Mouse (Mus musculus): Measurements from ENCODE around the gene Crlf3. TPM values are rescaled to one million over a fixed set of nuclear protein-coding genes. Genes with fewer than 3 reads are reported as not detected.
A peak's percentile ranks its signal among the peaks of the same experiment; 100 is the strongest.

Gene Crlf3
- 22.4 and 28.7 TPM in 2 replicates for polyA plus RNA-seq (2015; fragmentation: Nextera tagmentation; extraction: Ambion mirVana)

- H3K4me1 ChIP-seq (ENCODE audit: control insufficient read depth, insufficient read depth, low read length) = peaks cover 14% of the 10 kb centered on the region; the same call in 1 of the 2 replicates
- no peaks in the 10 kb centered on the region for H3K27me3 ChIP-seq (ENCODE audit: control insufficient read depth, insufficient read depth, low read length)
- WGBS = 2% methylated on average over 55 of the region's 55 CpGs
- no peaks in the 10 kb centered on the region for H3K36me3 ChIP-seq (ENCODE audit: control insufficient read depth, insufficient read depth, low read length)
- no peaks in the 10 kb centered on the region for H3K9me3 ChIP-seq (replicated peaks; ENCODE audit: control insufficient read depth, low read length)
- peak within 1 kb of the TSS; percentile 96 for H3K27ac ChIP-seq (ENCODE audit: low read length)
- H3K4me2 ChIP-seq (ENCODE audit: low read depth, low read length) = peak within 1 kb of the TSS; percentile 66
- peak; percentile 96 for ATAC-seq (ENCODE audit: insufficient read depth, low FRiP score)
- H3K4me3 ChIP-seq (replicated peaks; ENCODE audit: low read length) = peak within 1 kb of the TSS; percentile 94
- H3K9ac ChIP-seq (ENCODE audit: low read length) = peak within 1 kb of the TSS; percentile 98
Measured at GRCm38 (mm10) chr11:80080826-80081728, at the start of gene Crlf3. Crlf3 (minus strand) TSS chr11:80080991.

- no peak overlapping the region for H3K27ac ChIP-seq (ENCODE audit: low read length)
- H3K27me3 ChIP-seq (ENCODE audit: control insufficient read depth, insufficient read depth, low read length) = no peaks in the 10 kb centered on the region
- H3K4me3 ChIP-seq (replicated peaks; ENCODE audit: low read length) = no peak overlapping the region
- H3K9me3 ChIP-seq (replicated peaks; ENCODE audit: control insufficient read depth, low read length) = no peaks in the 10 kb centered on the region
- H3K9ac ChIP-seq (ENCODE audit: low read length) = no peak overlapping the region
- peaks cover 9% of the 10 kb centered on the region; the same call in 1 of the 2 replicates for H3K36me3 ChIP-seq (ENCODE audit: control insufficient read depth, insufficient read depth, low read length)
- H3K4me2 ChIP-seq (ENCODE audit: low read depth, low read length) = no peak overlapping the region
- H3K4me1 ChIP-seq (ENCODE audit: control insufficient read depth, insufficient read depth, low read length) = no peaks in the 10 kb centered on the region
- whole genome bisulfite sequencing = 86% methylated on average over 1 of the region's 1 CpGs
- no peak for ATAC-seq (ENCODE audit: insufficient read depth, low FRiP score)
Measured at GRCm38 (mm10) chr11:80116411-80116810, 35.6 kb upstream of the Crlf3 start.

GRCm38 (mm10) chr11:80104407-80104806 is 23.6 kb upstream of the Crlf3 start:
- H3K9me3 ChIP-seq (replicated peaks; ENCODE audit: control insufficient read depth, low read length) = no peaks in the 10 kb centered on the region
- no peaks in the 10 kb centered on the region for H3K4me1 ChIP-seq (ENCODE audit: control insufficient read depth, insufficient read depth, low read length)
- no peaks in the 10 kb centered on the region for H3K27me3 ChIP-seq (ENCODE audit: control insufficient read depth, insufficient read depth, low read length)
- H3K36me3 ChIP-seq (ENCODE audit: control insufficient read depth, insufficient read depth, low read length) = peaks cover 3% of the 10 kb centered on the region; the same call in 1 of the 2 replicates
- no peak for ATAC-seq (ENCODE audit: insufficient read depth, low FRiP score)
- no peak overlapping the region for H3K9ac ChIP-seq (ENCODE audit: low read length)
- WGBS = 72% methylated on average over 1 of the region's 1 CpGs
- no peak overlapping the region for H3K27ac ChIP-seq (ENCODE audit: low read length)
- no peak overlapping the region for H3K4me3 ChIP-seq (replicated peaks; ENCODE audit: low read length)
- H3K4me2 ChIP-seq (ENCODE audit: low read depth, low read length) = no peak overlapping the region

- Histone ChIP-seq H3K4me2 (ENCODE audit: low read depth, low read length) (no peak overlapping the region), H3K27ac (ENCODE audit: low read length) (no peak overlapping the region), H3K9me3 (replicated peaks; ENCODE audit: control insufficient read depth, low read length) (no peaks in the 10 kb centered on the region), H3K9ac (ENCODE audit: low read length) (no peak overlapping the region), H3K4me1 (ENCODE audit: control insufficient read depth, insufficient read depth, low read length) (no peaks in the 10 kb centered on the region), H3K4me3 (replicated peaks; ENCODE audit: low read length) (no peak overlapping the region), H3K36me3 (ENCODE audit: control insufficient read depth, insufficient read depth, low read length) (peaks cover 3% of the 10 kb centered on the region; the same call in 1 of the 2 replicates), H3K27me3 (ENCODE audit: control insufficient read depth, insufficient read depth, low read length) (no peaks in the 10 kb centered on the region)
- WGBS = 83% methylated on average over 6 of the region's 6 CpGs
- no peak for ATAC-seq (ENCODE audit: insufficient read depth, low FRiP score)
Measured at GRCm38 (mm10) chr11:80101298-80101697, 20.5 kb upstream of the Crlf3 start.

- Histone ChIP-seq H3K9me3 (replicated peaks; ENCODE audit: control insufficient read depth, low read length) (no peaks in the 10 kb centered on the region), H3K36me3 (ENCODE audit: control insufficient read depth, insufficient read depth, low read length) (peaks cover 3% of the 10 kb centered on the region; the same call in 1 of the 2 replicates), H3K9ac (ENCODE audit: low read length) (no peak overlapping the region), H3K4me2 (ENCODE audit: low read depth, low read length) (no peak overlapping the region), H3K4me3 (replicated peaks; ENCODE audit: low read length) (no peak overlapping the region), H3K4me1 (ENCODE audit: control insufficient read depth, insufficient read depth, low read length) (no peaks in the 10 kb centered on the region), H3K27ac (ENCODE audit: low read length) (no peak overlapping the region), H3K27me3 (ENCODE audit: control insufficient read depth, insufficient read depth, low read length) (no peaks in the 10 kb centered on the region)
- WGBS = 89% methylated on average over 3 of the region's 3 CpGs
- no peak for ATAC-seq (ENCODE audit: insufficient read depth, low FRiP score)
Measured at GRCm38 (mm10) chr11:80098444-80099056, 17.8 kb upstream of the Crlf3 start.

GRCm38 (mm10) chr11:80090555-80091164 is 9.9 kb upstream of the Crlf3 start:
- no peaks in the 10 kb centered on the region for H3K27me3 ChIP-seq (ENCODE audit: control insufficient read depth, insufficient read depth, low read length)
- no peak overlapping the region for H3K27ac ChIP-seq (ENCODE audit: low read length)
- H3K9me3 ChIP-seq (replicated peaks; ENCODE audit: control insufficient read depth, low read length) = no peaks in the 10 kb centered on the region
- ATAC-seq (ENCODE audit: insufficient read depth, low FRiP score) = no peak
- peak overlapping the region; percentile 99 for H3K4me3 ChIP-seq (replicated peaks; ENCODE audit: low read length)
- H3K9ac ChIP-seq (ENCODE audit: low read length) = no peak overlapping the region
- H3K4me2 ChIP-seq (ENCODE audit: low read depth, low read length) = peak overlapping the region; percentile 64
- no peaks in the 10 kb centered on the region for H3K36me3 ChIP-seq (ENCODE audit: control insufficient read depth, insufficient read depth, low read length)
- H3K4me1 ChIP-seq (ENCODE audit: control insufficient read depth, insufficient read depth, low read length) = peaks cover 10% of the 10 kb centered on the region
- 48% methylated on average over 3 of the region's 3 CpGs for WGBS

- peaks cover 10% of the 10 kb centered on the region for H3K4me1 ChIP-seq (ENCODE audit: control insufficient read depth, insufficient read depth, low read length)
- no peaks in the 10 kb centered on the region for H3K27me3 ChIP-seq (ENCODE audit: control insufficient read depth, insufficient read depth, low read length)
- WGBS = under 1% methylated on average over 14 of the region's 14 CpGs
- peak overlapping the region; percentile 99 for H3K4me3 ChIP-seq (replicated peaks; ENCODE audit: low read length)
- ATAC-seq (ENCODE audit: insufficient read depth, low FRiP score) = no peak
- H3K9me3 ChIP-seq (replicated peaks; ENCODE audit: control insufficient read depth, low read length) = no peaks in the 10 kb centered on the region
- no peaks in the 10 kb centered on the region for H3K36me3 ChIP-seq (ENCODE audit: control insufficient read depth, insufficient read depth, low read length)
- H3K9ac ChIP-seq (ENCODE audit: low read length) = peak overlapping the region; percentile 99
- H3K27ac ChIP-seq (ENCODE audit: low read length) = no peak overlapping the region
- peak overlapping the region; percentile 64 for H3K4me2 ChIP-seq (ENCODE audit: low read depth, low read length)
Measured at GRCm38 (mm10) chr11:80089817-80090214, 9.0 kb upstream of the Crlf3 start.

- Histone ChIP-seq H3K27me3 (ENCODE audit: control insufficient read depth, insufficient read depth, low read length) (no peaks in the 10 kb centered on the region), H3K9ac (ENCODE audit: low read length) (peak within 1 kb of the TSS; percentile 99), H3K4me3 (replicated peaks; ENCODE audit: low read length) (peak within 1 kb of the TSS; percentile 99), H3K36me3 (ENCODE audit: control insufficient read depth, insufficient read depth, low read length) (no peaks in the 10 kb centered on the region), H3K4me2 (ENCODE audit: low read depth, low read length) (peak within 1 kb of the TSS; percentile 64), H3K4me1 (ENCODE audit: control insufficient read depth, insufficient read depth, low read length) (peaks cover 10% of the 10 kb centered on the region), H3K9me3 (replicated peaks; ENCODE audit: control insufficient read depth, low read length) (no peaks in the 10 kb centered on the region), H3K27ac (ENCODE audit: low read length) (peak within 1 kb of the TSS; percentile 57)
- peak; percentile 84; the same call in 1 of the 2 replicates for ATAC-seq (ENCODE audit: insufficient read depth, low FRiP score)
- 4% methylated on average over 57 of the region's 57 CpGs for WGBS
Measured at GRCm38 (mm10) chr11:80088917-80089816, 8.4 kb upstream of the Crlf3 start, which contains the start of gene Atad5. Atad5 (plus strand) TSS chr11:80089400.
